Mouse (Mus musculus) liver, embryonic 11.5 days (tissue): Measurements from ENCODE around the gene Hist1h3e. TPM values are rescaled to one million over a fixed set of nuclear protein-coding genes. Genes with fewer than 3 reads are reported as not detected.
"Not testable (repeated sequence)": the region's sequence is repeated elsewhere in the genome, so short reads cannot be mapped to it uniquely, and the experiment has no call there.

ENCODE experiments used
- ATAC-seq: fragments of 200-750 bp; cut with Nextera tagmentation; replicated peaks from 2 replicates; pipeline ENCODE4 v1.8.0; 2017; ENCODE audit warnings: moderate number of reproducible peaks, mild to moderate bottlenecking, moderate TSS enrichment, moderate library complexity; ENCODE audit not compliant: low FRiP score
- DNase-seq: peaks from one replicate; pipeline ENCODE4 v3.0.0-alpha.2; 2017; ENCODE audit warnings: low spot score
- H3K27ac ChIP-seq: fragments of 300-500 bp; sonication (generic); 2 replicates; pipeline ENCODE4 v1.5.1; 2014; ENCODE audit warnings: mild to moderate bottlenecking, low read depth, low read length, control low read depth
- H3K27me3 ChIP-seq: fragments of 300-500 bp; sonication (generic); replicated peaks from 2 replicates; pipeline ENCODE4 v1.6.1; 2014; ENCODE audit warnings: low read length, mixed read lengths; ENCODE audit not compliant: control insufficient read depth, insufficient read depth
- H3K36me3 ChIP-seq: fragments of 300-500 bp; sonication (generic); 2 replicates; pipeline ENCODE4 v1.6.1; 2014; ENCODE audit warnings: mild to moderate bottlenecking, low read length, moderate library complexity, mixed read lengths; ENCODE audit not compliant: control insufficient read depth, insufficient read depth
- H3K4me1 ChIP-seq: fragments of 300-500 bp; sonication (generic); replicated peaks from 2 replicates; pipeline ENCODE4 v1.6.1; 2014; ENCODE audit warnings: low read length, mixed read lengths; ENCODE audit not compliant: control insufficient read depth, insufficient read depth
- H3K4me2 ChIP-seq: fragments of 300-500 bp; sonication (generic); 2 replicates; pipeline ENCODE4 v1.6.1; 2014; ENCODE audit warnings: mild to moderate bottlenecking, control low read depth, moderate library complexity
- H3K4me3 ChIP-seq: fragments of 300-500 bp; sonication (generic); 2 replicates; pipeline ENCODE4 v1.5.1; 2014; ENCODE audit warnings: low read depth, low read length, control low read depth
- H3K9ac ChIP-seq: fragments of 300-500 bp; sonication (generic); 2 replicates; pipeline ENCODE4 v1.6.1; 2014; ENCODE audit warnings: low read depth, low read length, control low read depth
- H3K9me3 ChIP-seq: fragments of 300-500 bp; sonication (generic); 2 replicates; pipeline ENCODE4 v1.6.1; 2016; ENCODE audit warnings: low read length, inconsistent platforms, mixed read lengths; ENCODE audit not compliant: control insufficient read depth
- WGBS: fragments of 180-500 bp; shearing (Covaris S2); extraction: QIAGEN DNeasy Blood & Tissue Kit; methylation state at CpG from one replicate; pipeline ENCODE4 v1.1.7; 2014; 5-methylcytosine and 5-hydroxymethylcytosine counted together
- polyA plus RNA-seq: library from polyadenylated mRNA; unstranded; fragments of >200 nt; fragmentation: Nextera tagmentation; extraction: Ambion mirVana; gene quantifications from 2 replicates; pipeline ENCODE4 v1.2.1, GENCODE M21; 2014

Gene Hist1h3e
- polyA plus RNA-seq, 1 experiment from 2014 or later: 3.5 TPM

GRCm38 (mm10) chr13:23551146-23551834 is 10.9 kb downstream of the Hist1h3e start, which contains the start of gene Hist1h4f:
Gene Hist1h4f, minus strand, starts transcription at chr13:23551648.
- DNase-seq (peak; percentile 97), ATAC-seq (peak; percentile 72)
- H3K9me3 ChIP-seq, H3K36me3 ChIP-seq, H3K4me1 ChIP-seq, H3K27me3 ChIP-seq: not testable (repeated sequence)
- Histone ChIP-seq H3K4me2 (peak within 1 kb of the TSS; percentile 72), H3K27ac (peak within 1 kb of the TSS; percentile 99), H3K4me3 (peak within 1 kb of the TSS; percentile 46), H3K9ac (peak within 1 kb of the TSS; percentile 61)
- under 1% methylated on average over 47 of the region's 47 CpGs for WGBS

GRCm38 (mm10) chr13:23550761-23551145 is 11.4 kb downstream of the Hist1h3e start:
- Histone ChIP-seq H3K9me3 (no peaks in the 10 kb centered on the region), H3K4me3 (peak overlapping the region; percentile 46), H3K9ac (peak overlapping the region; percentile 61), H3K4me1 (0 out of 2 replicates have a peak, but pooled peaks cover 12% of the 10 kb centered on the region), H3K36me3 (no peaks in the 10 kb centered on the region), H3K4me2 (peak overlapping the region; percentile 72), H3K27ac (peak overlapping the region; percentile 99), H3K27me3 (no peaks in the 10 kb centered on the region)
- DNase-seq (peak; percentile 46), ATAC-seq (no peak; the same call in none of the 2 replicates)
- WGBS: 5% methylated on average over 3 of the region's 3 CpGs

GRCm38 (mm10) chr13:23546694-23547093 is 15.5 kb downstream of the Hist1h3e start:
- Histone ChIP-seq H3K36me3 (no peaks in the 10 kb centered on the region), H3K9me3 (no peaks in the 10 kb centered on the region), H3K4me1 (0 out of 2 replicates have a peak, but pooled peaks cover 8% of the 10 kb centered on the region), H3K27me3 (no peaks in the 10 kb centered on the region), H3K4me2 (no peak overlapping the region), H3K4me3 (no peak overlapping the region), H3K27ac (no peak overlapping the region), H3K9ac (peak overlapping the region; percentile 43; the same call in 1 of the 2 replicates)
- ATAC-seq: no peak
- 69% methylated on average over 5 of the region's 5 CpGs for WGBS
- DNase-seq: no peak

- DNase-seq: not testable (repeated sequence)
- ATAC-seq: peak; percentile 13
These were observed 17.4 kb downstream of the Hist1h3e start for GRCm38 (mm10) chr13:23544787-23545120.

GRCm38 (mm10) chr13:23543965-23544786 is 18.0 kb downstream of the Hist1h3e start, which contains the start of gene Hist1h3f:
Gene Hist1h3f, plus strand, starts transcription at chr13:23544052.
- WGBS: under 1% methylated on average over 28 of the region's 45 CpGs
- H3K4me2 ChIP-seq: peak within 1 kb of the TSS; percentile 83
- H3K27ac ChIP-seq: peak within 1 kb of the TSS; percentile 98
- ATAC-seq: peak; percentile 82
- no peaks in the 10 kb centered on the region for H3K27me3 ChIP-seq
- peak within 1 kb of the TSS; percentile 53 for H3K4me3 ChIP-seq
- DNase-seq: no peak
- no peaks in the 10 kb centered on the region for H3K36me3 ChIP-seq
- H3K9ac ChIP-seq: peak within 1 kb of the TSS; percentile 82
- H3K9me3 ChIP-seq: no peaks in the 10 kb centered on the region
- H3K4me1 ChIP-seq: peaks cover 10% of the 10 kb centered on the region

More at GRCm38 (mm10) chr13:23544787-23545120, 17.4 kb downstream of the Hist1h3e start:
- WGBS: 0% methylated on average over 11 of the region's 14 CpGs
- peak overlapping the region; percentile 98; the same call in 1 of the 2 replicates for H3K27ac ChIP-seq
- not testable (repeated sequence) for H3K27me3 ChIP-seq, H3K4me1 ChIP-seq, H3K9me3 ChIP-seq, H3K36me3 ChIP-seq
- H3K9ac ChIP-seq: peak overlapping the region; percentile 63
- peak overlapping the region; percentile 42 for H3K4me3 ChIP-seq
- peak overlapping the region; percentile 53 for H3K4me2 ChIP-seq

GRCm38 (mm10) chr13:23542999-23543607 is 19.1 kb downstream of the Hist1h3e start, which contains the start of gene Hist1h2bh:
Gene Hist1h2bh, minus strand, starts transcription at chr13:23543392.
- WGBS: 1% methylated on average over 27 of the region's 42 CpGs
- not testable (repeated sequence) for H3K36me3 ChIP-seq, H3K4me1 ChIP-seq, H3K9me3 ChIP-seq, H3K27me3 ChIP-seq
- H3K9ac ChIP-seq: peak within 1 kb of the TSS; percentile 82
- H3K27ac ChIP-seq: peak within 1 kb of the TSS; percentile 98
- ATAC-seq (peak; percentile 89), DNase-seq (peak; percentile 74)
- H3K4me3 ChIP-seq: peak within 1 kb of the TSS; percentile 53
- H3K4me2 ChIP-seq: peak within 1 kb of the TSS; percentile 83

GRCm38 (mm10) chr13:23542225-23542980 is 19.8 kb downstream of the Hist1h3e start:
- H3K36me3 ChIP-seq, DNase-seq, H3K27me3 ChIP-seq, H3K9me3 ChIP-seq: not testable (repeated sequence)
- Histone ChIP-seq H3K4me2 (peak overlapping the region; percentile 83), H3K27ac (peak overlapping the region; percentile 98), H3K4me3 (peak overlapping the region; percentile 53), H3K9ac (peak overlapping the region; percentile 82), H3K4me1 (peaks cover 11% of the 10 kb centered on the region)
- ATAC-seq: 0 out of 2 replicates have a peak, but pooled peaks have one; percentile 0
- 9% methylated on average over 3 of the region's 3 CpGs for WGBS

- no peaks in the 10 kb centered on the region for H3K9me3 ChIP-seq
- H3K27ac ChIP-seq: peak overlapping the region; percentile 98; the same call in 1 of the 2 replicates
- ATAC-seq (no peak), DNase-seq (no peak)
- H3K4me3 ChIP-seq: no peak overlapping the region
- no peak overlapping the region for H3K9ac ChIP-seq
- WGBS: 74% methylated on average over 3 of the region's 3 CpGs
- no peaks in the 10 kb centered on the region for H3K36me3 ChIP-seq
- H3K4me2 ChIP-seq: peak overlapping the region; percentile 83
- no peaks in the 10 kb centered on the region for H3K27me3 ChIP-seq
- H3K4me1 ChIP-seq: peaks cover 15% of the 10 kb centered on the region
These were observed 20.7 kb downstream of the Hist1h3e start for GRCm38 (mm10) chr13:23541497-23541896.
